Mouse (Mus musculus) brain, adult 2 months (tissue): ENCODE data around the gene Kank2.

ENCODE experiments used
- DNase-seq: peaks from one replicate; pipeline ENCODE4 v3.0.0; 2011; ENCODE audit warnings: low read depth, low spot score

Kank2 gene

DNA sequence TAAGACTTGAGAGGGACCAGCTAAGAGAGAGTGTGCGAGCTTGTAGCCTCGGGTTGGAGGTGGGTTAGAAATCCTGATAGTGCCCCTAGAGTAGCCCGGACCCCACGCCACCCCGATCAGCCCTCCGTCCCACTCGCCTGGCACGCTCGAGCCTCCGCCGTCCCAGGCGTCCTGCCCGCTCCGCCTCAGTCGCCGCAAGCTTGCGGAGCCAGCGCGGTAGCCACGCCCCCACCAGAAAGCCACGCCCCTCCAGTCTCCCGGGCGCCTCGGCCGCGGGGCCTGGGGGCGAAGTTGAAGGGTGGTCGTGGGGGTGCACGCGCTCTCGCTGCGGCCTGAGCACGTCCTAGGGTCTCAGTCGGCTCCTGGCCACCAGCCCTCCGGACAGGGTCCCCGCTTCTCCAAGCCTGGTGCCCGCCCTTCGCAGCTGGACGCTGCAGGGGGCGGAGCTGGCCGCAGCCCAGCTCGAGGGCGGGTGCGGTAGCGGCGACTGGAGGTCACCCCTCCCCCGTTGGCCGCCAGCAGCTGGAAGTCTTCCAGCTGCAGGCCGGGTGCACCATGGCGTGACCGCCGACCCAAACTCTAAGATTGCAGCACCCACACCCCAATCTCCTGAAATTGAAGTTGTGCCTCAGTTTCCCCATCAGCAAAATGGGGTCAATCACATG lies at the start of gene Kank2:
Gene Kank2 (minus strand): TSS at position 400 of the 665 bp plus-strand sequence.
- DNase-seq = peak; percentile 67

- no peak for DNase-seq
Measured at GRCm38 (mm10) chr9:21847926-21848325, 49.4 kb upstream of the Kank2 start.

- no peak for DNase-seq
Measured at GRCm38 (mm10) chr9:21847425-21847824, 48.9 kb upstream of the Kank2 start.

DNA sequence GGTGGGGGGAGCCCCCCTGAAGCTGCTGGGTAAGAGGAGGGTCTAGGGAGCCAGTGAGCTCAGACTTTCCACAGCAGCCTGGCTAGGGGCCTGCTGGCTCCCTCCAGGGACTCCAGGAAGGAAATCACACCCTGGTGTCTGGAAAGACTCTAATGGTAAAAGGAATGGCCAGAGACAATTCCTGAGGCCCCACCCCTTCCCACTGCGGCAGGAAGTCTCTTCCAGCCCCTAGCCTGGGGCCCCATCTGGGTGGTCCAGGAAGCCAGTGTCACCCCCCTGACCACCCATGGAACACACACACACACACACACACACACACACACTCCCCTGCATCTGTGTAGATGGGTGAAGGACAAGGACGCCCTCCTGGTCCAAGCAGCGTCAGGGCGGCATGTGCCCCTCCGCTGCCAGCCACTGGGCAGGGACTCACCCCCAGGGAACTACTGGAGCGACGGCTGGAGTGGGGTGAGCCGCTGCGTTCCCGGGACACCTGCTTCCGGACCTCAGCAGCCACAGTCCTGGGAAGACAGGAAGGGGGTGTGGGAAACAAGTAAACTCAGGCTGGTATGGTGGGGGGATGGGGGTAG lies 48.3 kb upstream of the Kank2 start:
- DNase-seq = no peak

- no peak for DNase-seq
Measured at GRCm38 (mm10) chr9:21845381-21846080, 47.0 kb upstream of the Kank2 start.

GRCm38 (mm10) chr9:21843086-21843485 lies 44.5 kb upstream of the Kank2 start:
- peak; percentile 87 for DNase-seq

GRCm38 (mm10) chr9:21842391-21842790 lies 43.8 kb upstream of the Kank2 start:
- no peak for DNase-seq

DNA sequence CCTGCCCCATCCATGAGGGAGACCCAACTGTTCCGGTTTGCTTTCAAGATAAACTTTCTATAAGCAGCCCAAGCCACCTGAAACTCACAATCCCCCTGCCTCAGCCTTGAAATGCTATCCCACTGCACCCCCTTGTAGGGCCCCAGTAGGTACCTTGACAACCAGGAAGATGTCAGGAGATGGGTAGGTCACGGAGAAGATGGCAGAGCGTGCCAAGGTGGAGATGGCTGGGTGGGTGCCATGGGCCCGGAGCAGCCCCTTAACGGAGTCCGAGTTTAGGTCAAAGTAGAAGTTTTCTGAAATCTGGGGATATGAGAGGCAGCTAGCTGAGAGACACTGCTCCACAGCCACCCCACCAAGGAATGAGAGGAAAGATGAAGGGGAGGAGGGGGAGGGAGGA lies 42.8 kb upstream of the Kank2 start:
- no peak for DNase-seq

DNA sequence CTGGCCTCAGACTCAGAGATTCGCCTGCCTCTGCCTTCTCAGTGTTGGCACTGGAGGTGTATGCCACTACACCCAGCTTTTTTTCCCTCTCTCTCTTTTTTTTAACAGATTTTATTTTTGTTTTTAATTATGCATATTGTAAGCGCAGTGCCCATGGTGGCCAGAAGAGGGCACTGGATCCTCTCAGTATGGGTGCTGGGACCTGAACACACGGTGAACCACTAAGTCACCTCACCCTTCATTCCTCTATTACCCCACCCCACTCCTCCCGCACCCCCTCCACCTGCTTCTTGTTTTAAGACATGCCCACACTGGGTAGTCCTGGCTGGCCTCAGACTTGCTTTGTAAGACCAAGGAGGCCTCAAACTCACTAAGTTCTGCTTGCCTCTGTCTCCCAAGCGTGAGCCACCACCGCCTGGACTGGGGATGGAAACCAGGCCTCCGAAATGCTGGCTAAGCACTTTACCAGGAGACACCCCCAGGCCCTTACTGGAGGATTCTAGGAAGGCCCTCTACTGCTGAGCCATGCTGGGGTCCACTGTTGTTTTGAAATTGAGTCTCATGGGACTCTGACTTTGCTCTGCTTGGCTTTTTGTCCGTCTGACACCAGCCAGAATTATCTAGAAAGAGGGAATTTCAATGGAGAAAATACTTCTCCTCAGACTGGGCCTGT lies 41.7 kb upstream of the Kank2 start:
- DNase-seq = peak; percentile 63

DNA sequence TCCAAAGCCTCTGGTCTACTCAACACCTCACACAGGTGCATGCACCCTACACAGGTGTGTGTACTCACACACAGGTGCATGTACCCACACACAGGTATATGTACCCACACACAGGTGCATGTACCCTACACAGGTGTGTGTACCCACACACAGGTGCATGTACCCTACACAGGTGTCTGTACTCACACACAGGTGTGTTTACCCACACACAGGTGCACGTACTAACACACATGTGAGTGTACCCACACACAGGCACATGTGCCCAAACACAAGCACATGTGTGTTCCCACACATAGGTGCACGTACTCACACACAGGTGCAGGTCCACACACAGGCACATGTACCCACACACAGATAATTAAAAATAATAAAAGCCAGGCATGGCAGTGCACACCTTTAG lies 39.1 kb upstream of the Kank2 start:
- no peak for DNase-seq

DNA sequence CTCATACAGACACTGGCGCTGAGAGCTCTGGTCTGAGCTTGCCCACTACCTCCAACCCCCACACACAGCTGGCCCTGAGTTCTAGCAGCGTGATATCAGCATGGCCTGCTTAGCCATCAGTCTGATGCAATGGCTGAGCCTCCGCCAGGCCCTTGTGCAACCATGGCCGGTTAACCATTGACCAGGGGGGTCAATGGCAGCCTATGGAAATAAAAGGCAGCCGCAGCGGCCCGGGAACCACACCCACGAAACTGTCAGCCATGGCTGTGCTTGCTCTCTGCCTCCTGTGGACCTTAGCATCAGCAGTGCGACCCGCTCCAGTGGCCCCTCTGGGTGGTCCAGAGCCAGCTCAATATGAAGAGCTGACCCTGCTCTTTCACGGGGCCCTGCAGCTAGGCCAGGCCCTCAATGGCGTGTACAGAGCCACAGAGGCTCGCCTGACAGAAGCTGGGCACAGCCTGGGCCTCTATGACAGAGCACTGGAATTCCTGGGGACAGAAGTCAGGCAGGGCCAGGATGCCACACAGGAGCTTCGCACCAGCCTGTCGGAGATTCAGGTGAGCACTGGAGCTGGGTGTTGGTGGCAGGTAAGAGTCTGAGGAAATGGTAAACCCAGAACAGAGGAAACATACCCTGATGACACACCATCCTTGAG lies 36.8 kb upstream of the Kank2 start, which contains the start of gene Angptl8:
Gene Angptl8 (plus strand): TSS at position 253 of the 655 bp plus-strand sequence.
- no peak for DNase-seq

- DNase-seq = no peak
Measured at GRCm38 (mm10) chr9:21831558-21832240, 33.2 kb upstream of the Kank2 start.

DNA sequence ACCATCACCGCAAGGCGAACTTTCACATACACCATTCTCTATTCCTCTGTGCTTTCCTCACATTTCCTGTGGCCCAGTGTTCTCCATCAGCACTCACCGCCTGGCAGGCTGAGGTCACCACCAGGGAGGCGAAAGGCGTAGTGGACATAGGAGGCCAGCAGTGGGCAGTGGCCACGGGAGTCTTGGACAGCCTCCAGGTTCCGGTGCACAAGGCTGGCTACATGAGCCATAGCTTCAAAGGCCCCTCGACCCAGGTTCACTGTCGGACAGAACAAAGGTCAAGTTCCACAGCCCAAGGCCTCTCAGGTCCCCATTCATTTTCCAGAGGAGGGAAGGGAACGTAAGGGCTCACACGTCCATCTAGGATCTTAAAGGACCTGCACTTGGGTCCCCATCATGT lies 32.4 kb upstream of the Kank2 start:
- DNase-seq = no peak

DNA sequence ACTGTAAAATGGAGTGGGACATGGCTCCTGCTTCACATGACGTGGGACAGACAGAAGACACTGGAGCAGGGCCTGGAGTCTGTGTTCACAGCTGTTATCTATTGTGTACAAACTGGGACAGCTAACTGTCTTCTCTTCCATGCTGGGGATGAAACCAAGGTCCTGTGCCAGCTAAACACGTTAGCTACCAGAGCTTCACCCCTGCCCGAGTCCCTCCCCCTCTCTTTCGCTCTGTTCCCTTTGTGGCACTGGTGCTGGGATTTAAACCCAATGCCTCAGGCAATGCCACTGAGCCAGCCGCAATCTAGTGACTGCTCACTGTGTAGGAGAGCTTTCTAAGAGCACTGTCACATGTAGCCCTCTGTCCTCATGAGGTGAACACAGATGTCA lies 31.9 kb upstream of the Kank2 start:
- DNase-seq = no peak

GRCm38 (mm10) chr9:21829834-21830460 lies 31.4 kb upstream of the Kank2 start:
- DNase-seq = no peak

- DNase-seq = no peak
Measured at GRCm38 (mm10) chr9:21824366-21824765, 25.8 kb upstream of the Kank2 start.

DNA sequence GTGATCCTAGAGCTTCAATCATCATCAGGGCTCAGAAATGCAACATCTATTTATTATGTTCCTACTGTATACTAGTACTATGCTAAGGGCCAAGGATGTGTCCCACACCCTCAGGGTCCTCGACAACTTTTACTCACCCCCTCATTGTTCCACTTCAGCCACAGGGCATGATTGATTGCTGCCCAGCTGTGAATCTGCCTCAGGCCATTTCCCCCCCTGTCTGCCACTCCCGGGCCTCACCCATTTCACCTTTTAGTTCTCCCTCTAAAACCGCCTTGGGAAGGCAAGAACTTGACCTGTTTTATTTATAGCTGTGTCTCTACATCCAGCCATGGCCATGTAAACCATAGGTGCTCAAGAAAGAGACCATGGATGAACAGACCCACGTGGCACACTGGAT lies 25.4 kb upstream of the Kank2 start:
- DNase-seq = no peak

GRCm38 (mm10) chr9:21822686-21823085 lies 24.1 kb upstream of the Kank2 start:
- DNase-seq = no peak

DNA sequence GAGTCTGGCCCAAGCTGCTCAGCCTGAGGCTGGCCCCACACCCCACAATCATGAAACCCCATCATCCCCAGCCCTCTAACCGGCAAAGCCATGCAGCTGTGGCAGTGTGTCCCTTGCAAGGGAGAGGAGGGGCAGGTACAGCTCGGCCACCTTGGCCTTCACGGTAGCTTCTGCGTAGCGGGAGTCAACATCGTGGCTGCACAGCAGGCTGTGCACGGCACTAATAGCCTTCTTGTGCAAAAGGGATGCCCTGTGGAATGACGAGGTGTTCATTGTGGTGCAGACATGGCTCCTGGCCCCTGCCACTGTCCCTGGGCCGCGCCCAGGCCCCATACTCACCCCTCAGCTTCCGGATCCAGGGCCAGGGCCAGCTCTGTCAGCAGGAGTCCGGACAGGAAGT lies 21.6 kb upstream of the Kank2 start:
- no peak for DNase-seq

DNA sequence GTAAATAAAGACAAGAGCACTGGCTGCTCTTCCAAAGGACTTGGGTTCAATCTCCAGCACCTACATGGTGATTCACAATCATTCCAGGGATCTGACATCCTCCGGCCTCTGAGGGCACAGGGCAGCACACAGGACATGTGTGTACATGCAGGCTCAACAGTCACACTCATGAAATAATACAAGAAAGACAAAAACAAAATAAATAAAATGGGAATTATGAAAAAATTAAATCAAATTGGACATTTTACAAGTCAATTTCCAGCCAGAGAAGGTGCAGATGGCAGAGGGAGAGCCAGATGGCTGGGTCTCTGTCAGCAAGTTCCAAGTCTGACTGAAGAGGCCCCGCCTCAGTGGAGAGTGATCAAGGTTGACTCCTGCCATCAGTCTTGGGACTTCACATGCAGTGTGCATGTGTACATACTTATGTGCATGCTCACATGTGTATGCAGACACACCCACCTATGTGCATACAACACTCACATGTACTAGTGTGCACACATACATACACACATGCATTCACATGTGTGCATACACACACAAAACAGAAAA lies 20.7 kb upstream of the Kank2 start:
- peak; percentile 90 for DNase-seq

DNA sequence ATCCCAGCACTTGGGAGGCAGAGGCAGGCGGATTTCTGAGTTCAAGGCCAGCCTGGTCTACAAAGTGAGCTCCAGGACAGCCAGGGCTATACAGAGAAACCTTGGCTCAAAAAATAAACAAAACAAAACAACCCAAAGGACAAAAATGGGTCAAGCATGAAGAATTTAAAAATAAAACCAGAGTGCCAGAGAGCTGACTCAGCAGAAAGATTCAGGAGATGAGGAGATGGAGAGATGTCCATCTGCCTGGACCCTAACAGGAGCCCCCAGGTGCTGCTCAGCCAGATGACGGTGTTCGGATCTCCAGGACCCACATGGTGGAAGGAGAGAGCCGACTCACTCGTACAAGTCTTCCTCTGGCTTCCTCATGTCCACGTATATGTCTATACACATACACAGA lies 20.0 kb upstream of the Kank2 start:
- no peak for DNase-seq
